Mouse (Mus musculus): ENCODE results near the gene Evx2.

DNA sequence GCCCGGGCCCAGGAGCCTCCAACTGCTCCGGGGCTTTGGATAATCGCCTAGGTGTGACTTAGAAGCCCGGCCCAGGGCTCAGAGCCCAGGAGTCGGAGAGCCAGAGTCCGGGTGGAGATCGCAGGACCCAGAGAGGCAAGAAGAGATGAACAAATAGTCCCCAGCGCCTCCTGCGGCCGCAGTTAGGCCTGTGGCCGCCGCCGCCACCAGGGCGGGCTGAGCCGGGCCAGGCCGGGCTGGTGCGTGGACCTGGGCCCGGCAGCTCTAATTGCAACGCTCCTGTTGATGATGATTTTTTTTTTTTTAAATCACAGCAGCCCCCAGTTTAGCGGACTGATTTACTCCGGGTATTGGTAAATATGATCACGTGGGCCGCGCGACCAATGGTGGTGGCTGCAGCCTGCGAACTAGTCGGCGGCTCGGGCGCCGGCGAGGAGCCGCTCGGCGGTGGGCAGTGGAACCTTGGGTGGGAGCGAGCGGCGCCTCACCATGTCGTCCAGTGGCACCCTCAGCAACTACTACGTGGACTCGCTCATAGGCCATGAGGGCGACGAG lies 38.3 kb upstream of the Evx2 start, which contains the start of gene Hoxd9:
- no peak for TF ChIP-seq CTCF (IDR thresholded peaks at IDR 0.05; ENCODE audit: low read depth, low read length)
- TF ChIP-seq POLR2A (IDR thresholded peaks at IDR 0.05; ENCODE audit: borderline replicate concordance, low read depth, low read length) = no peak
